Mouse (Mus musculus): ENCODE data around the gene Srd5a1. TPM values are rescaled to one million over a fixed set of nuclear protein-coding genes. Genes with fewer than 3 reads are reported as not detected.
"Not testable (repeated sequence)": the region's sequence is repeated elsewhere in the genome, so short reads cannot be mapped to it uniquely, and the experiment has no call there.

Srd5a1 gene
- polyA plus RNA-seq, 1 experiment from 2014 or later, result 30.0 TPM

DNA sequence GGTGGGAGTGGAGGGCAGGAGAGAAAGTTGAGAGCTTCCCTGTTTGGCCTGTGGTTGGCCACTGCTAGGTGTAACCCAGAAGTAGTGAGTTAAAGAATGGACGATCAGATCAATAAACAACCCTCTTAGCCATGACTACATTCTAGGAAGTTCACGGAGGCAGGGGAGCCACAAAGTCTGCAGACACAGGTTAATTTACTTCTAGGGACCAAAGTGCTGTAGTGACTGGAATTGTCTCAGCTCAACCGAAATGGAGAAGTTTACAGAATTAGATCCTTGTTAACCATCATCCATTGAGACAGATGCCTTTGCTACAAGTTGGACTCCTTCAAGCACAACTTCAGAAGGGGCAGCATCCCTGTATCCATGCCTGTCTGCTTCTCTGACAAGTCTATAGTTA, 23.4 kb downstream of the Srd5a1 start:
- H3K36me3 ChIP-seq (replicated peaks), result no peaks in the 10 kb centered on the region
- WGBS, result 85% methylated on average over 3 of the region's 3 CpGs
- no peak for ATAC-seq (replicated peaks)
- no peaks in the 10 kb centered on the region for H3K27me3 ChIP-seq (replicated peaks)
- no peaks in the 10 kb centered on the region for H3K4me1 ChIP-seq
- H3K4me3 ChIP-seq, result no peak overlapping the region
- no peak overlapping the region for H3K4me2 ChIP-seq
- H3K9me3 ChIP-seq, result no peaks in the 10 kb centered on the region
- no peak overlapping the region for H3K27ac ChIP-seq
- no peak overlapping the region for H3K9ac ChIP-seq

DNA sequence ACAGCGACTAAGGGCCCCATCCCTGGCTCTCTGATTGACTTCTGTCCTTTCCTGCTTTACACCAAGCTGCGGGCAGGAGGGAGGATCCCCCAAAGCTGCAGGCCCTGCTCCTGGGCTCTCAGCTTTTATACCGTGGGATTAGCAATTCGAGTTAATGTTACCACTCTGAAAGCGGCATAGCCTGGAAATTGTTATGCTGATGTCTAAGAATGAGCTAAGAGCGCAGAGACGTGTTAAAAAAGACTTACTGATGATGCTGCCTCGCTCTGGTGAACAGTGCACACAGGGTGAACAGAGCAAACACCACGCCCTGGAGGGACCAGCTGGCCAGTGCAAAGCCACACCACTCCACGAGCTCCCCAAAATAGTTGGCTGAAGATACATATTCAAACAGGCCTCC, 24.9 kb downstream of the Srd5a1 start:
- WGBS, result 49% methylated on average over 10 of the region's 10 CpGs

DNA sequence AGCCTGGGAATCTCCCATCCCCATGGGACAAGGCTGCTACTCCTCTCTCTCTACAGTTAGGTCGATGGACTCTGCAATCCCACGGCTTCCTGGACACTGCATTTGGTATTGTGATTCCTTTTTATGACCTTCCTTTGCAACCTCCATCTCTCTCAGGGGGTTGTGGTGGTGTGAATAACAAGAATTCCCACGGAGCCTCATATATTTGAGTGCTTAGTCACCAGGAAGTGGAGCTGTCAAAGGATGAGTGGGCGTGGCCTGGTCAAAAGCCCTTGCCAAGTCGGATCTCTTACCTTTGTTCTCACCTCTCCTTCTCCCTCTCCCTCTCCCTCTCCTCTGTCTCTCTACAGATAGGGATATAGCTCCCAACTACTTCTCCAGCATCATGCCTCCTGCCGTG, 25.4 kb downstream of the Srd5a1 start:
- Histone ChIP-seq H3K27ac (no peak overlapping the region), H3K4me1 (no peaks in the 10 kb centered on the region), H3K27me3 (replicated peaks) (no peaks in the 10 kb centered on the region), H3K9me3 (no peaks in the 10 kb centered on the region), H3K4me2 (no peak overlapping the region), H3K9ac (no peak overlapping the region), H3K4me3 (no peak overlapping the region), H3K36me3 (replicated peaks) (no peaks in the 10 kb centered on the region)
- 68% methylated on average over 6 of the region's 6 CpGs for WGBS
- ATAC-seq (replicated peaks), result no peak

More for the DNA sequence above, 24.9 kb downstream of the Srd5a1 start:
- Histone ChIP-seq H3K27ac (no peak overlapping the region), H3K4me2 (no peak overlapping the region), H3K27me3 (replicated peaks) (no peaks in the 10 kb centered on the region), H3K4me3 (no peak overlapping the region), H3K4me1 (no peaks in the 10 kb centered on the region), H3K9ac (no peak overlapping the region), H3K9me3 (no peaks in the 10 kb centered on the region), H3K36me3 (replicated peaks) (no peaks in the 10 kb centered on the region)
- ATAC-seq (replicated peaks), result no peak

DNA sequence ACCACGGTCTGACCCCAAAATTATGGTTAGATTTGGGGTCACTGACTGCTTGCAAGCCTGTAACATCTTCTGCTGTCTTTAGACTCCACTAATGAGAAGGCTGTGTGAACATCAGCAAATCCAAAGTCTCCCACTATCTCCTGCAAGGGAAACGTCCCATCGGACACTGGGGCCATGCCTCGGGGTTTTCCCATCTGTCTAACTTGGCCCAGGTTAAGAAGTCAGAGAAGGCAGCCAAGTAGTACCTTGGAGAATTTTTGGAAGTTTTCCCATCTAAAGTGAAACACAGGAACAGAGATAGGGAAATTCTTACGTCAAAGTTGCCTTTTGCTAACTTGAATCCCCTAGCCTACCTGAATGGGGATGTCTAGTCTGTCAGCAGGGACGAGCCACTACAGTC, 27.7 kb downstream of the Srd5a1 start:
- H3K4me3 ChIP-seq, result no peak overlapping the region
- no peak overlapping the region for H3K9ac ChIP-seq
- H3K4me1 ChIP-seq, result no peaks in the 10 kb centered on the region
- H3K36me3 ChIP-seq (replicated peaks), result no peaks in the 10 kb centered on the region
- no peaks in the 10 kb centered on the region for H3K9me3 ChIP-seq
- no peak overlapping the region for H3K27ac ChIP-seq
- H3K4me2 ChIP-seq, result no peak overlapping the region
- ATAC-seq (replicated peaks), result no peak
- 94% methylated on average over 6 of the region's 6 CpGs for WGBS
- H3K27me3 ChIP-seq (replicated peaks), result no peaks in the 10 kb centered on the region

DNA sequence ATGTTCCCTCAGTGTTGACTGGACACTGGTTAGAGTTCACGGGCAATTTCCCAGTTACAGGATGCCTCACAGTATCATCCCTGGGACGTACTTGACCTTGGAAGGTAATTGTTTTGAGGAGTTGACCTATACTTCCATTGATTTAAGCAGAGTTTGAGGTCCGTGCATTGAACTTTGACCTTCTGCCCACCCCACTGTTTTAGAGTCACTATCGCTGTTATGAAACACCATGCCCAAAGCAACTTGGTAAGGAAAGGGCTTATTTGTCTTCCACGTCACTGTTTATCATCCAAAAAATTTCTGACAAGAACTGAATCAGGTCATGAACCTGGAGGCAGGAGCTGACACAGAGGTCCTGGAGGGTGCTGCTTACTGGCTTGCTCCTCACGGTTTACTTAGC, 28.8 kb downstream of the Srd5a1 start:
- Histone ChIP-seq H3K27me3 (replicated peaks) (no peaks in the 10 kb centered on the region), H3K36me3 (replicated peaks) (no peaks in the 10 kb centered on the region), H3K27ac (no peak overlapping the region), H3K9me3 (no peaks in the 10 kb centered on the region), H3K9ac (no peak overlapping the region), H3K4me2 (no peak overlapping the region), H3K4me1 (no peaks in the 10 kb centered on the region), H3K4me3 (no peak overlapping the region)
- no peak for ATAC-seq (replicated peaks)
- WGBS, result 91% methylated on average over 6 of the region's 6 CpGs

DNA sequence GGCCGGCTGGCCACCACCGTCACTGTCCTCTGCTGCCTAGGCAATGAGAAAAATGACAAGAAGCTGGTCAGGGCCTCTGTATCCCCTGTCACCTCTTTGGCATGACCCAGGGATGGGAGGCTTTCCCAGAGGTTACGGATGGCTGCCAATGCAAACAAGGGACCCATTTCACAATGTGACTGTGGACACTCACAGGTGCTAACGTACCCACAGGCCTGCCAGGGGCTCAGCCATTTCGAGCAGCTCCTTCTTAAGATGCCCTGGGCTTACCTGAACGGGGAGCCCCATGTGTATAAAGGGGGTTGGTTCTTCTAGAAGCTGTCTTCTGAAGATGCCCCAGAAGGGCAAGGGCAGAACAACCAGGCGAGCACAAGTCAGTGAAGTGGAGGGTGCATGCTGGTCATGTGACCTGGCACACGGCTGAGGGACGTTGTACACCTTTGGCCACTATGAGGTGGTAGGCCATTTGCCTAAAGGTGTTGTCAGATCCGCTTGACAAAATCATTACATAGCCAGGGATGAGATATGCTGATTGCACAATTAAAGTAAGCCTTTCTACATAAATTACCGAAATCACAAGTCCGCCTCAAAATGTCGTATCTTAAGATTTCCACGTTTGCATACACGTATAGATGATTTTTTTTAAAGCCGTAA, 33.9 kb downstream of the Srd5a1 start:
- no peaks in the 10 kb centered on the region for H3K27me3 ChIP-seq (replicated peaks)
- H3K9ac ChIP-seq, result no peak overlapping the region
- no peak overlapping the region for H3K4me3 ChIP-seq
- H3K36me3 ChIP-seq (replicated peaks), result no peaks in the 10 kb centered on the region
- no peaks in the 10 kb centered on the region for H3K9me3 ChIP-seq
- ATAC-seq (replicated peaks), result no peak
- WGBS, result 94% methylated on average over 16 of the region's 16 CpGs
- no peak overlapping the region for H3K4me2 ChIP-seq
- H3K4me1 ChIP-seq, result no peaks in the 10 kb centered on the region
- H3K27ac ChIP-seq, result no peak overlapping the region

DNA sequence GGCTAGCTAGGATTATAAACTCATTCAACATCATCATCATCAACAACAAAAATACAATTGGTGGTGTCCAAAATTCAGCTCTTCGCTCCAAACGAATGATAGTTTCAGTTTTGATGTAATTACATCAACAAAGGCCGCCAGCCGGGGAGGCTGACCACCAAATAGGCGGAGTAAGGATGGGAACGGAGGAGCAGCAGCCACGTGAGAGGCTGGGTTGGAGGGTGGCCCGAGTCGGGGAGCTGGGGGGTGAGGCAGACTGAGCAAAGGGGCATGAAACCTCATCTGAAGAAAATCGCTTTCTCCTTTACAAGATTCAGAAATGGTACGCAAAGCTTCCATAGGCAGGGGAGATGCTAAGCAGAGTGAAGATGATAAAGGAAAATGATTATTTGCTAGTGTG, 34.6 kb downstream of the Srd5a1 start:
- 70% methylated on average over 11 of the region's 11 CpGs for WGBS
- Histone ChIP-seq H3K4me1 (no peaks in the 10 kb centered on the region), H3K36me3 (replicated peaks) (no peaks in the 10 kb centered on the region), H3K9me3 (no peaks in the 10 kb centered on the region), H3K4me2 (no peak overlapping the region), H3K9ac (no peak overlapping the region), H3K27ac (no peak overlapping the region), H3K4me3 (no peak overlapping the region), H3K27me3 (replicated peaks) (no peaks in the 10 kb centered on the region)
- ATAC-seq (replicated peaks), result no peak

DNA sequence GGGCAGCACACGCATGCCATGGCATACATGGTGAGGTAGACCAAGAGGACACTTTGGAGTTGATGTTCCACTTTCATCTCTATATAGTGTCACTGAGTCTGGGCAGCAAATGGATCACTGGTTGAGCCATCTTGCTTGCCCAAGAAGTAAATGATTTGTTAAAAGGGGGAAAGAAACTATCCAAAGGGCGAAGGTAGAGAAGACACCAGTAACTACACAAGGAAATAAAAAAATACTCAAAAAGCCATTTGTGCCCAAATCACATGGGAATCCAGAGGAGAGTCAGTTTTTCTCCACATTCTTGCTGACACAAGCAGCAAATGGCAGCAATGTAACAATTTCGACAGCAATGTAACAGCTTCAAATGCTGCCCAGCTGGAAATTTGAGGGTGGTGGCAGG, 38.6 kb downstream of the Srd5a1 start:
- Histone ChIP-seq H3K4me3 (no peak overlapping the region), H3K9ac (no peak overlapping the region), H3K27ac (no peak overlapping the region), H3K9me3 (no peaks in the 10 kb centered on the region), H3K36me3 (replicated peaks) (no peaks in the 10 kb centered on the region), H3K27me3 (replicated peaks) (no peaks in the 10 kb centered on the region), H3K4me2 (no peak overlapping the region), H3K4me1 (no peaks in the 10 kb centered on the region)
- no peak for ATAC-seq (replicated peaks)
- 96% methylated on average over 3 of the region's 3 CpGs for WGBS

DNA sequence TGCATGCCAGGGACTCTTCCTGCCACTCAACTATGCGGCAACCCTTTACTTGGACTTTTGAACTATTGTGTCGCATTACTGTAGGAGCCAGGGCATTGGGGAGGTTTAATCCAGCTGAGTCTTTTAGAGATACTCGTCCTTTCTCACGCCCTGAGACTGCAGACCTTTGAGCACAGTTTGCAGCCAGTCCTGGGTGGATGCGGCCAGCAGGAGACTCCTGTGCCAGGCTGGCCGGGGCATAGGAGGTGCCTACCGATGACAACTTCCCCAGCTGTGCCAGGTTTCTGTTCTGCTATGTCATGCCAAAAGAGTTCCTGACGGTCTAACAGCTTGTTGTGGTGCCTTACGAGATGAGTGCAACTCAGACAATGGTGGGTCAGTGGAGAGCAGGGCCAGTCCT, 42.0 kb downstream of the Srd5a1 start:
- Histone ChIP-seq H3K4me3 (no peak overlapping the region), H3K9ac (no peak overlapping the region), H3K27ac (no peak overlapping the region), H3K4me2 (no peak overlapping the region), H3K9me3 (no peaks in the 10 kb centered on the region), H3K36me3 (replicated peaks) (no peaks in the 10 kb centered on the region), H3K27me3 (replicated peaks) (no peaks in the 10 kb centered on the region), H3K4me1 (no peaks in the 10 kb centered on the region)
- 86% methylated on average over 9 of the region's 9 CpGs for WGBS
- no peak for ATAC-seq (replicated peaks)

DNA sequence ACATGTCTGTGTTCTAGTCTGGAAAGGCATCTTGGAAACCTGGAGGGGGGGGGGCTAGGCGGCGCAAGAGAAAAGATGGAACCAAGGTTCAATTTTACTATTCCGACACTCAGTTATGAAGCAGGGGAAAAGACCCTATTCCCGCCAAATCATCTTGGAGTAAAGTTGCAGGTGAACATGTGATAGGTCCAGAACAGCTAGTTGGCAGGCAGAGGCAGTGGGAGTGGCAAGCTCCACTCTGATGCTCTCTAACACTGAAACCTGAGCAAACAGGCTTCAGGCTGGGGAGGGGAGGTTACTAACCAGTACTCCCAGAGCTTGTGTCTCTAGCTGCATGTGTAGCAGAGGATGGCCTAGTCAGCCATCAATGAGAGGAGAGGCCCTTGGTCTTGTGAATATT, 45.8 kb downstream of the Srd5a1 start:
- H3K9me3 ChIP-seq; H3K27me3 ChIP-seq (replicated peaks); H3K4me1 ChIP-seq; H3K4me2 ChIP-seq; H3K9ac ChIP-seq; H3K36me3 ChIP-seq (replicated peaks); H3K27ac ChIP-seq; H3K4me3 ChIP-seq; ATAC-seq (replicated peaks): not testable (repeated sequence)
- 85% methylated on average over 4 of the region's 4 CpGs for WGBS

DNA sequence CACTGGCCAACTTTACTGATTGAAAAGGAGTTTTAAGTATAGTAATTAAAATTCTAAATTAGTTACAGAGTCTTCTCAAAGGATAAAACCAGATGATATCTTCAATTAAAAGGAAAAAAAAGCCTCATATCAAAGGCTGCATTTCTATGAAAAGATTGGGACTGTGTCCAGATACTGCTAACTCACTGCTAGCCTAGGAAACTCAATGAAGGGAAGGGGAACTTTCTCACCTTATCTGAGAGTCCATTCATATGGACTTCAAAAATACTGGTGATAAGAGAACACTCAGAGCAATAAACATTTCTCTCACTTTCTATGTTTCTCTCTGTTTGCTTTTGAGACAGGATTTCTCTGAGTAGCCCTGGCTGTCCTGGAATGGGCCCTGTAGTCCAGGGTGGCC, 46.7 kb downstream of the Srd5a1 start:
- ATAC-seq (replicated peaks), result no peak

DNA sequence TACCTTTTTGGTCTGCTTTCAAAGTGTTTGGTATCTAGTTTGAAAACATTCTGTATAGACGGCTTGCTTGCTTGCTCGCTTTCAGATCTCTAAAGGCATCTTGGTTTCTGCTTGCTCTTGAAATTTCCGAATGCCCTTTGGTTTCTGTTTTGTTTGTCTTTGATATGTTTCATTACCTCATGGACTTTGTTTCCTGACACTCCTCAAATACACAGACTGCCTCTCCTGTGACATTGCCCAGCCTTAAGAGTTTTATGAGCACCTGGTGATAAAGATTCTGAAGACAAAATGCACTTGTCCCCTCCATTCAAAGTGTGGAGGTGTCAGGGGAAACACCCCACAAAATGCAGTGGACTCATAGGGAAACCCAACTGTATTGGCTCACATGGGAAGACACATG, 47.3 kb downstream of the Srd5a1 start:
- H3K9me3 ChIP-seq, result no peaks in the 10 kb centered on the region
- H3K27me3 ChIP-seq (replicated peaks), result no peaks in the 10 kb centered on the region
- no peak overlapping the region for H3K4me3 ChIP-seq
- H3K27ac ChIP-seq, result no peak overlapping the region
- no peak overlapping the region for H3K4me2 ChIP-seq
- H3K9ac ChIP-seq, result no peak overlapping the region
- no peak for ATAC-seq (replicated peaks)
- peaks cover 10% of the 10 kb centered on the region for H3K4me1 ChIP-seq
- H3K36me3 ChIP-seq (replicated peaks), result no peaks in the 10 kb centered on the region
- 83% methylated on average over 3 of the region's 3 CpGs for WGBS

More for the DNA sequence above, 46.7 kb downstream of the Srd5a1 start:
- Histone ChIP-seq H3K9ac (no peak overlapping the region), H3K27me3 (replicated peaks) (no peaks in the 10 kb centered on the region), H3K36me3 (replicated peaks) (no peaks in the 10 kb centered on the region), H3K4me2 (no peak overlapping the region), H3K4me1 (peaks cover 4% of the 10 kb centered on the region), H3K9me3 (no peaks in the 10 kb centered on the region), H3K4me3 (no peak overlapping the region), H3K27ac (no peak overlapping the region)

DNA sequence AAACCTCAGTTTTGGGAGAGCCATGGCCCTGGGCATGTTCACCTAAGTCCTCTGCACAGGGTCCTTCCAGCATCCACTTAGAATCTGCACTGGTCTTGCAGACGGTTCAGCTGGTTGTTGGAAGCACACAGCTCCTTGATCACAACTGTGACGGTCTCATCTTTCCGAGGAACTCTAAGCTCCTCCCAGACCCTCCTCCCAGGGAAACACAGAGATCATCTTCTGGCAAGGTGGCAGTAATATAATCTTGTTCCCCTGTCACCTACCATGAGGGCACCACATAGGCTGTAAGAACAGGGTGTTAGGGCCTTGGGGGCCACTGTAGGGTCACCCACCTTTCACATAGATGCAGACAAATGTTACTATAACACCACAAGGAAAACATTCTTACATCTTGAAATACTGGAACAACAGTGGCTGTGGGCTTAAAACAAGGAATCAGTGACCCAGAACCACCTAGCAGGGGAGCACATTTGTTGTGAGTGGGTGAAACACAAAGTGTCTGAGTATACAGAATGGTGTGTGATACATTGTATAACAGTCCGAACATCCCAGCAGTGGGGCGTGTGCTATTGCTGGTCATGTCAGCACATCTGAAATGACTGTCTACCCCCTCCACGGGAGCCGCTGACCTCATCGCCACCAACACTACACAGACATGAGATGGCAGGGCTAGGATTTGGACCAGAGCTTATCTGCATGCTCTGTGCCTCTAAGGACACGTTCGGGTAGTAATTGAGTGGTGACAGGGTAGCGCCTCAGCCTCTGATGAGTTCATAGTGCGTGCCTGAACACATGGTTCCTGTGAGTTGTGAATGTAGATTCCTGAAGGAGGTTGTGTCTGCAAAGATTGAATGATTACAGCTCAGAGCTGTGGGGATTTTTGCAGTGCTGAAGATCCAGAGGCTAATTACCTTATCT, 48.3 kb downstream of the Srd5a1 start:
- no peak overlapping the region for H3K27ac ChIP-seq
- 67% methylated on average over 12 of the region's 12 CpGs for WGBS
- peaks cover 10% of the 10 kb centered on the region for H3K4me1 ChIP-seq
- no peak overlapping the region for H3K4me2 ChIP-seq
- ATAC-seq (replicated peaks), result no peak
- no peaks in the 10 kb centered on the region for H3K9me3 ChIP-seq
- H3K36me3 ChIP-seq (replicated peaks), result no peaks in the 10 kb centered on the region
- H3K27me3 ChIP-seq (replicated peaks), result no peaks in the 10 kb centered on the region
- no peak overlapping the region for H3K4me3 ChIP-seq
- H3K9ac ChIP-seq, result no peak overlapping the region

Data from midbrain, embryonic 15.5 days (tissue).